Mouse (Mus musculus) ES-CJ7 (cell line): Measurements from ENCODE around the gene H60b.
"Not testable (repeated sequence)": the region's sequence is repeated elsewhere in the genome, so short reads cannot be mapped to it uniquely, and the experiment has no call there.

Source experiments
- DNase-seq: peaks from one replicate; pipeline ENCODE4 v3.0.0; 2011; ENCODE audit warnings: low read depth, low spot score

The H60b gene

GRCm38 (mm10) chr10:22273684-22274305 is 115.4 kb downstream of the H60b start:
- peak; percentile 63 for DNase-seq

GRCm38 (mm10) chr10:22274445-22275057 is 116.2 kb downstream of the H60b start:
- DNase-seq, result peak; percentile 71

GRCm38 (mm10) chr10:22278468-22278867 is 120.1 kb downstream of the H60b start:
- DNase-seq, result not testable (repeated sequence)

GRCm38 (mm10) chr10:22282816-22283215 is 124.4 kb downstream of the H60b start:
- no peak for DNase-seq

- DNase-seq, result no peak
These were observed 137.3 kb downstream of the H60b start for GRCm38 (mm10) chr10:22295676-22296075.

GRCm38 (mm10) chr10:22297033-22297762 is 138.8 kb downstream of the H60b start:
- no peak for DNase-seq

- no peak for DNase-seq
These were observed 139.5 kb downstream of the H60b start for GRCm38 (mm10) chr10:22297766-22298461.

- no peak for DNase-seq
These were observed 140.9 kb downstream of the H60b start for GRCm38 (mm10) chr10:22299324-22299723.

GRCm38 (mm10) chr10:22301641-22302040 is 143.3 kb downstream of the H60b start:
- no peak for DNase-seq

GRCm38 (mm10) chr10:22302344-22303057 is 144.1 kb downstream of the H60b start:
- no peak for DNase-seq

- DNase-seq, result no peak
These were observed 145.3 kb downstream of the H60b start for GRCm38 (mm10) chr10:22303736-22304135.

- DNase-seq, result no peak
These were observed 147.4 kb downstream of the H60b start for GRCm38 (mm10) chr10:22305801-22306200.

GRCm38 (mm10) chr10:22306452-22306851 is 148.1 kb downstream of the H60b start:
- DNase-seq, result peak; percentile 41

GRCm38 (mm10) chr10:22308221-22308620 is 149.8 kb downstream of the H60b start:
- no peak for DNase-seq

- DNase-seq, result no peak
These were observed 164.5 kb downstream of the H60b start for GRCm38 (mm10) chr10:22322858-22323257.
